Mouse (Mus musculus) forebrain, embryonic 15.5 days (tissue): ENCODE data around the gene Stpg1. TPM values are rescaled to one million over a fixed set of nuclear protein-coding genes. Genes with fewer than 3 reads are reported as not detected.

Experiments
- ATAC-seq: fragments of 200-750 bp; cut with Nextera tagmentation; replicated peaks from 2 replicates; pipeline ENCODE4 v1.8.0; 2017; ENCODE audit warnings: mild to moderate bottlenecking, moderate TSS enrichment, moderate library complexity
- H3K27ac ChIP-seq: fragments of 300-500 bp; sonication (generic); replicated peaks from 2 replicates; pipeline ENCODE4 v1.5.1; 2015; ENCODE audit warnings: mild to moderate bottlenecking, inconsistent platforms
- H3K27me3 ChIP-seq: fragments of 300-500 bp; sonication (generic); 2 replicates; pipeline ENCODE4 v1.6.1; 2015; ENCODE audit warnings: inconsistent platforms
- H3K36me3 ChIP-seq: fragments of 300-500 bp; sonication (generic); 2 replicates; pipeline ENCODE4 v1.6.1; 2015; ENCODE audit warnings: mild to moderate bottlenecking, inconsistent platforms
- H3K4me1 ChIP-seq: fragments of 300-500 bp; sonication (generic); 2 replicates; pipeline ENCODE4 v1.6.1; 2015; ENCODE audit warnings: inconsistent platforms
- H3K4me2 ChIP-seq: fragments of 300-500 bp; sonication (generic); replicated peaks from 2 replicates; pipeline ENCODE4 v1.6.1; 2015; ENCODE audit warnings: mild to moderate bottlenecking, inconsistent platforms
- H3K4me3 ChIP-seq: fragments of 300-500 bp; sonication (generic); 2 replicates; pipeline ENCODE4 v1.5.1; 2015; ENCODE audit warnings: mild to moderate bottlenecking, inconsistent platforms
- H3K9ac ChIP-seq: fragments of 300-500 bp; sonication (generic); replicated peaks from 2 replicates; pipeline ENCODE4 v1.6.1; 2015; ENCODE audit warnings: mild to moderate bottlenecking, inconsistent platforms
- H3K9me3 ChIP-seq: fragments of 300-500 bp; sonication (generic); 2 replicates; pipeline ENCODE4 v1.6.1; 2016; ENCODE audit warnings: inconsistent platforms
- WGBS: fragments of 180-500 bp; shearing (Covaris S2); methylation state at CpG from one replicate; pipeline ENCODE4 v1.1.7; 2015; ENCODE audit warnings: mixed read lengths; 5-methylcytosine and 5-hydroxymethylcytosine counted together
- microRNA-seq: library from miRNA; unstranded; fragments of <30 nt; microRNA quantifications from one replicate; pipeline ENCODE4, GENCODE M21; 2016
- polyA plus RNA-seq: library from polyadenylated mRNA; unstranded; fragments of >200 nt; fragmentation: Nextera tagmentation; extraction: Ambion mirVana; gene quantifications from 2 replicates; pipeline ENCODE4 v1.2.1, GENCODE M21; 2015

Stpg1 gene
- polyA plus RNA-seq, 1 experiment from 2014 or later: 0.18 TPM

DNA sequence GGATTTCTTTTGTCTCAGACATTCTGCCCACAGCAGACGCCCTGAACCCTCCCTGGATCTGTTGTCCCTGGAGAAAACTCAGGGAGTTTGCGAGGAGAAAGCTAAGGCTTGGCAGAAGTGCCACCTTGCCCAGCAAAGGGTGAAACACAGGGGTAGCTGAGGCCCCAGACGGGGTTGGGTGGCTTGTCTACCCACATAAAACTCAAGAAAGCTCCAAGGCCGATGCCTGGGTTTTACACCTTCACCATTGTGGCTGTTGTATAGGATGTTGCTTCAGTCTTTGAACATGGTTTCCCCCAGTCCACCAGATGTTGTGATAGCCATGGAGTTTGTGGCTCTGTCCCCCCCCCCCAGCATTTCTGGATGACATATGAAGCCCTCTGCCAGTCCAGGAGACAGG, 90.2 kb downstream of the Stpg1 start:
- no peak overlapping the region for H3K4me2 ChIP-seq
- 59% methylated on average over 4 of the region's 4 CpGs for WGBS
- H3K27me3 ChIP-seq: no peaks in the 10 kb centered on the region
- no peaks in the 10 kb centered on the region for H3K9me3 ChIP-seq
- no peaks in the 10 kb centered on the region for H3K36me3 ChIP-seq
- no peaks in the 10 kb centered on the region for H3K4me1 ChIP-seq
- no peak overlapping the region for H3K9ac ChIP-seq
- no peak overlapping the region for H3K27ac ChIP-seq
- no peak for ATAC-seq
- no peak overlapping the region for H3K4me3 ChIP-seq

Small RNAs within 50 kb of the gene (microRNA-seq; reads per million reads assigned to microRNA genes)
- gene Gm25317: not detected

Other genes starting within 250 kb of the Stpg1 start
- gene Clic4, start 222.0 kb upstream of the Stpg1 start, polyA plus RNA-seq: 114 and 116 TPM in 2 replicates
- gene Srrm1, start 141.5 kb upstream of the Stpg1 start, polyA plus RNA-seq: 202 and 208 TPM in 2 replicates
- 0.50 and 0.63 TPM in 2 replicates for gene Ncmap, start 96.6 kb upstream of the Stpg1 start, polyA plus RNA-seq
- gene Rcan3, start 60.9 kb upstream of the Stpg1 start, polyA plus RNA-seq: 25.4 and 27.4 TPM in 2 replicates
- 4.3 and 6.6 TPM in 2 replicates for gene Nipal3, start 248 bp downstream of the Stpg1 start, polyA plus RNA-seq
- gene Grhl3, start 78.8 kb downstream of the Stpg1 start, polyA plus RNA-seq: 0.53 and 0.69 TPM in 2 replicates
- gene Ifnlr1, start 191.5 kb downstream of the Stpg1 start, polyA plus RNA-seq: 0.23 and 0.24 TPM in 2 replicates
- not detected in 2 replicates for gene Il22ra1, start 233.4 kb downstream of the Stpg1 start, polyA plus RNA-seq